ENCODE assay signal across 10 mouse cellular contexts in the genomic region with DNA sequence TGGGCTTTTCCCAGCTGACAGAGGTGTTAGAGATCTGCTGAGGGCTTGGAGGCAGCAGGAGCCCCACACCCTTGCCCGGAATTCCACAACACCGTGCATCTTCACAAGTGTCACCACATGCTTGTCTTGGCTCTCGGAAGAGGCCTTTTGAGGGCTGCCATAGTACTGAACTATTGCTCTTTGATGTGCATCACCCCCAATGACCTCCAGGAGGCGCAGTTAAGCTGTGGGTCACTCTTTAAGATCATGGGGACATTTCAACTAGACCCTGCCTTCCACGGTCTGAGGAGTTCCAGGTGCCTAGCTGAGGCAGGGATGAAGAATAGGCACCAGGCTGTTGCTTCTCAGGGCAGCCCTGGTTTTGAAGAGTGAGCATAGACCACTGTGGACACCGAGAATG. TPM values are rescaled to one million over a fixed set of nuclear protein-coding genes. Genes with fewer than 3 reads are reported as not detected.
A peak's percentile ranks its signal among the peaks of the same experiment; 100 is the strongest.
DNase-seq lines count a peak whose midpoint lies in the region; ATAC-seq and TF ChIP-seq lines count a peak whose summit lies in the region.
"Had no signal": no experiment of that assay in that cellular context is flagged by ENCODE, and none has a peak within 500 bp of the region (broad histone marks: within the 10 kb centered on the region; RNA-seq: fewer than 3 reads in every experiment).

No protein-coding gene starts in this region.

- intact Hi-C loops in gastrocnemius, postnatal 14 days (cut with DNase I; ENCODE audit: low total_unique reads) = no loop called here

- WGBS in hindbrain, embryonic 11.5 days = 67% methylated on average over 6 of the region's 6 CpGs
- WGBS in hindbrain, embryonic 14.5 days = 73% methylated on average over 6 of the region's 6 CpGs
- 45% methylated on average over 6 of the region's 6 CpGs for WGBS in liver, embryonic 14.5 days (ENCODE audit: insufficient replicate concordance)
- WGBS in midbrain, embryonic 13.5 days = 64% methylated on average over 6 of the region's 6 CpGs

- TF ChIP-seq EP300 in liver, embryonic 14.5 days (IDR thresholded peaks at IDR 0.05; ENCODE audit: low read depth) = no peak

- peak; percentile 42 for DNase-seq in hindbrain, embryonic 11.5 days (ENCODE audit: low spot score)
- no peak for DNase-seq in hindbrain, embryonic 14.5 days (ENCODE audit: low spot score)
- DNase-seq in A20 (ENCODE audit: low read depth, low spot score) (peak; percentile 49), G1E (ENCODE audit: low spot score) (no peak)
- no peak for DNase-seq in liver, embryonic 14.5 days (ENCODE audit: low read depth in 3 of 3, low spot score in 3 of 3)
- no peak for DNase-seq in ovary, adult 18-20 months (ENCODE audit: low spot score)
- no peak for DNase-seq in gastrocnemius, postnatal 14 days

- H3K27me3 ChIP-seq in hindbrain, embryonic 11.5 days (ENCODE audit: control insufficient read depth, insufficient read depth, low read length) = no peaks in the 10 kb centered on the region
- no peaks in the 10 kb centered on the region for H3K27me3 ChIP-seq in hindbrain, embryonic 14.5 days (ENCODE audit: control insufficient read depth, insufficient read depth, low read length)
- 0 out of 2 replicates have a peak, but pooled peaks cover 5% of the 10 kb centered on the region for H3K27me3 ChIP-seq in G1E (ENCODE audit: insufficient read depth, low read length)
- H3K27me3 ChIP-seq in liver, embryonic 14.5 days (ENCODE audit: control insufficient read depth, insufficient read depth, low read length) = no peaks in the 10 kb centered on the region
- no peaks in the 10 kb centered on the region for H3K27me3 ChIP-seq in midbrain, embryonic 13.5 days

- H3K4me1 ChIP-seq in hindbrain, embryonic 11.5 days (replicated peaks; ENCODE audit: control insufficient read depth, insufficient read depth, low read length) = no peaks in the 10 kb centered on the region
- H3K4me1 ChIP-seq in hindbrain, embryonic 14.5 days (replicated peaks; ENCODE audit: control insufficient read depth, insufficient read depth, low read length) = no peaks in the 10 kb centered on the region
- no peaks in the 10 kb centered on the region for H3K4me1 ChIP-seq in G1E (ENCODE audit: insufficient read depth, low read depth, low read length)
- no peaks in the 10 kb centered on the region for H3K4me1 ChIP-seq in liver, embryonic 14.5 days (replicated peaks; ENCODE audit: control insufficient read depth in 2 of 2, insufficient read depth in 2 of 2, low read length in 1 of 2)
- H3K4me1 ChIP-seq in midbrain, embryonic 13.5 days (replicated peaks) = no peaks in the 10 kb centered on the region

- TF ChIP-seq CTCF in G1E (IDR thresholded peaks at IDR 0.05; ENCODE audit: low read depth, low read length) = peak; percentile 74; the same call in 1 of the 2 replicates
- TF ChIP-seq CTCF in liver, embryonic 14.5 days (IDR thresholded peaks at IDR 0.05; ENCODE audit: low read depth) = peak; percentile 80

- ATAC-seq in hindbrain, embryonic 11.5 days (ENCODE audit: low FRiP score) = no peak
- no peak for ATAC-seq in hindbrain, embryonic 14.5 days (ENCODE audit: low FRiP score)
- no peak for ATAC-seq in G1E (ENCODE audit: extremely low read depth, insufficient number of reproducible peaks, low FRiP score, poor library complexity, severe bottlenecking)
- no peak for ATAC-seq in liver, embryonic 14.5 days (ENCODE audit: insufficient read depth)
- no peak for ATAC-seq in midbrain, embryonic 13.5 days

- no peak overlapping the region for H3K4me2 ChIP-seq in hindbrain, embryonic 11.5 days (replicated peaks; ENCODE audit: low read depth, low read length)
- H3K4me2 ChIP-seq in hindbrain, embryonic 14.5 days (replicated peaks) = no peak overlapping the region
- no peak overlapping the region for H3K4me2 ChIP-seq in liver, embryonic 14.5 days (ENCODE audit: low read depth)
- no peak overlapping the region for H3K4me2 ChIP-seq in midbrain, embryonic 13.5 days (replicated peaks)

- no peak overlapping the region for H3K4me3 ChIP-seq in hindbrain, embryonic 11.5 days (ENCODE audit: low read depth, low read length)
- no peak overlapping the region for H3K4me3 ChIP-seq in hindbrain, embryonic 14.5 days (replicated peaks; ENCODE audit: low read length)
- no peak overlapping the region for H3K4me3 ChIP-seq in G1E (ENCODE audit: low read depth, low read length)
- no peak overlapping the region for H3K4me3 ChIP-seq in liver, embryonic 14.5 days (ENCODE audit: insufficient read depth in 1 of 2, low read depth in 2 of 2, low read length in 2 of 2)
- no peak overlapping the region for H3K4me3 ChIP-seq in midbrain, embryonic 13.5 days (replicated peaks)

- H3K9me3 ChIP-seq in hindbrain, embryonic 11.5 days (ENCODE audit: control insufficient read depth, low read length) = no peaks in the 10 kb centered on the region
- H3K9me3 ChIP-seq in hindbrain, embryonic 14.5 days (ENCODE audit: control insufficient read depth, low read length) = no peaks in the 10 kb centered on the region
- H3K9me3 ChIP-seq in G1E (replicated peaks) = no peaks in the 10 kb centered on the region
- H3K9me3 ChIP-seq in liver, embryonic 14.5 days (ENCODE audit: control insufficient read depth, low read length) = no peaks in the 10 kb centered on the region
- no peaks in the 10 kb centered on the region for H3K9me3 ChIP-seq in midbrain, embryonic 13.5 days

- no peaks in the 10 kb centered on the region for H3K36me3 ChIP-seq in hindbrain, embryonic 11.5 days (ENCODE audit: control insufficient read depth, insufficient read depth, low read length)
- peaks cover 63% of the 10 kb centered on the region for H3K36me3 ChIP-seq in hindbrain, embryonic 14.5 days (replicated peaks; ENCODE audit: control insufficient read depth, insufficient read depth)
- peaks cover 54% of the 10 kb centered on the region for H3K36me3 ChIP-seq in G1E (replicated peaks)
- H3K36me3 ChIP-seq in liver, embryonic 14.5 days (replicated peaks; ENCODE audit: control insufficient read depth, insufficient read depth, low read depth) = no peaks in the 10 kb centered on the region
- H3K36me3 ChIP-seq in midbrain, embryonic 13.5 days = peaks cover 61% of the 10 kb centered on the region

- no peak overlapping the region for H3K9ac ChIP-seq in hindbrain, embryonic 11.5 days (ENCODE audit: low read depth, low read length)
- H3K9ac ChIP-seq in hindbrain, embryonic 14.5 days = no peak overlapping the region
- no peak overlapping the region for H3K9ac ChIP-seq in liver, embryonic 14.5 days (replicated peaks)
- H3K9ac ChIP-seq in midbrain, embryonic 13.5 days (replicated peaks) = no peak overlapping the region

- no peak overlapping the region for H3K27ac ChIP-seq in hindbrain, embryonic 11.5 days (ENCODE audit: low read depth, low read length)
- H3K27ac ChIP-seq in hindbrain, embryonic 14.5 days = no peak overlapping the region
- H3K27ac ChIP-seq in liver, embryonic 14.5 days = no peak overlapping the region
- no peak overlapping the region for H3K27ac ChIP-seq in midbrain, embryonic 13.5 days
- H3K27ac ChIP-seq: macrophage had no signal

RNA-seq across cellular contexts. Expression of a gene that starts 1.2 kb away (rescaled TPM):
- 0.43 TPM in 1 of 2 replicates, not detected in the other for polyA plus RNA-seq in hindbrain, embryonic 11.5 days (2014; fragmentation: Nextera tagmentation; extraction: Ambion mirVana)
- 0.32 and 0.98 TPM in 2 replicates for polyA plus RNA-seq in hindbrain, embryonic 14.5 days (2014; fragmentation: Nextera tagmentation; extraction: Ambion mirVana)
- 0.24 and 0.38 TPM in 2 replicates for total RNA-seq in G1E (2014; fragmentation: Nextera tagmentation)
- 0.64 and 0.93 TPM in 2 replicates for total RNA-seq in G1E (2017)
- 0.03 and 0.07 TPM in 2 replicates for polyA plus RNA-seq in G1E (2012)
- 0.40 and 0.48 TPM in 2 replicates for polyA plus RNA-seq in liver, embryonic 14.5 days (2012; rRNA removed)
- 0.57 and 0.76 TPM in 2 replicates for polyA plus RNA-seq in liver, embryonic 14.5 days (2014; fragmentation: Nextera tagmentation; extraction: Ambion mirVana)
- under 1 TPM; 0.16 to 0.43 TPM for total RNA-seq in gastrocnemius, postnatal 14 days (2021)
- polyA plus RNA-seq in midbrain, embryonic 13.5 days (2015; fragmentation: Nextera tagmentation; extraction: Ambion mirVana) = 0.34 and 0.44 TPM in 2 replicates

RNA-seq across cellular contexts. Expression of a gene that starts 15.2 kb away (rescaled TPM):
- 32.3 and 40.9 TPM in 2 replicates for polyA plus RNA-seq in hindbrain, embryonic 11.5 days (2014; fragmentation: Nextera tagmentation; extraction: Ambion mirVana)
- 48.2 and 50.6 TPM in 2 replicates for polyA plus RNA-seq in hindbrain, embryonic 14.5 days (2014; fragmentation: Nextera tagmentation; extraction: Ambion mirVana)
- 3.3 and 13.2 TPM in 2 replicates for total RNA-seq in G1E (2014; fragmentation: Nextera tagmentation)
- 22.3 and 25.6 TPM in 2 replicates for total RNA-seq in G1E (2017)
- 25.0 and 27.9 TPM in 2 replicates for polyA plus RNA-seq in G1E (2012)
- 7.4 and 8.8 TPM in 2 replicates for polyA plus RNA-seq in liver, embryonic 14.5 days (2012; rRNA removed)
- 8.1 and 9.1 TPM in 2 replicates for polyA plus RNA-seq in liver, embryonic 14.5 days (2014; fragmentation: Nextera tagmentation; extraction: Ambion mirVana)
- total RNA-seq in gastrocnemius, postnatal 14 days (2021) = 1 to 10 TPM; 4.1 to 4.7 TPM
- 62.6 and 63.2 TPM in 2 replicates for polyA plus RNA-seq in midbrain, embryonic 13.5 days (2015; fragmentation: Nextera tagmentation; extraction: Ambion mirVana)

RNA-seq across cellular contexts. Expression of a gene that starts 38.8 kb away (rescaled TPM):
- polyA plus RNA-seq in hindbrain, embryonic 11.5 days (2014; fragmentation: Nextera tagmentation; extraction: Ambion mirVana) = 14.3 and 15.6 TPM in 2 replicates
- polyA plus RNA-seq in hindbrain, embryonic 14.5 days (2014; fragmentation: Nextera tagmentation; extraction: Ambion mirVana) = 29.1 and 29.2 TPM in 2 replicates
- total RNA-seq in G1E (2014; fragmentation: Nextera tagmentation) (37.2 and 46.2 TPM in 2 replicates), G1E (2017) (18.8 and 22.6 TPM in 2 replicates)
- polyA plus RNA-seq in G1E (2012) = 196 and 267 TPM in 2 replicates
- 10.7 and 15.3 TPM in 2 replicates for polyA plus RNA-seq in liver, embryonic 14.5 days (2012; rRNA removed)
- 8.7 and 10.7 TPM in 2 replicates for polyA plus RNA-seq in liver, embryonic 14.5 days (2014; fragmentation: Nextera tagmentation; extraction: Ambion mirVana)
- total RNA-seq in gastrocnemius, postnatal 14 days (2021) = 10 to 100 TPM; 57.0 to 60.7 TPM
- polyA plus RNA-seq in midbrain, embryonic 13.5 days (2015; fragmentation: Nextera tagmentation; extraction: Ambion mirVana) = 20.1 and 24.8 TPM in 2 replicates

RNA-seq across cellular contexts. Expression of a gene that starts 42.6 kb away (rescaled TPM):
- 7.8 and 8.5 TPM in 2 replicates for polyA plus RNA-seq in hindbrain, embryonic 11.5 days (2014; fragmentation: Nextera tagmentation; extraction: Ambion mirVana)
- 12.2 and 12.4 TPM in 2 replicates for polyA plus RNA-seq in hindbrain, embryonic 14.5 days (2014; fragmentation: Nextera tagmentation; extraction: Ambion mirVana)
- 4.9 and 7.3 TPM in 2 replicates for total RNA-seq in G1E (2014; fragmentation: Nextera tagmentation)
- 8.0 and 12.1 TPM in 2 replicates for total RNA-seq in G1E (2017)
- polyA plus RNA-seq in G1E (2012) = 13.2 and 16.2 TPM in 2 replicates
- 5.2 and 6.4 TPM in 2 replicates for polyA plus RNA-seq in liver, embryonic 14.5 days (2012; rRNA removed)
- polyA plus RNA-seq in liver, embryonic 14.5 days (2014; fragmentation: Nextera tagmentation; extraction: Ambion mirVana) = 4.4 and 5.4 TPM in 2 replicates
- 10 to 100 TPM; 25.7 to 26.0 TPM for total RNA-seq in gastrocnemius, postnatal 14 days (2021)
- 15.7 and 16.3 TPM in 2 replicates for polyA plus RNA-seq in midbrain, embryonic 13.5 days (2015; fragmentation: Nextera tagmentation; extraction: Ambion mirVana)

RNA-seq across cellular contexts. Expression of a gene that starts 46.7 kb away (rescaled TPM):
- 0.35 and 0.80 TPM in 2 replicates for polyA plus RNA-seq in hindbrain, embryonic 11.5 days (2014; fragmentation: Nextera tagmentation; extraction: Ambion mirVana)
- 1.2 and 1.5 TPM in 2 replicates for polyA plus RNA-seq in hindbrain, embryonic 14.5 days (2014; fragmentation: Nextera tagmentation; extraction: Ambion mirVana)
- 0.29 and 0.75 TPM in 2 replicates for total RNA-seq in G1E (2014; fragmentation: Nextera tagmentation)
- 0.23 and 0.38 TPM in 2 replicates for total RNA-seq in G1E (2017)
- polyA plus RNA-seq in G1E (2012) = 0.07 and 0.08 TPM in 2 replicates
- polyA plus RNA-seq in liver, embryonic 14.5 days (2012; rRNA removed) = 0.02 and 0.05 TPM in 2 replicates
- not detected in 2 replicates for polyA plus RNA-seq in liver, embryonic 14.5 days (2014; fragmentation: Nextera tagmentation; extraction: Ambion mirVana)
- under 1 TPM; 0.14 to 0.22 TPM for total RNA-seq in gastrocnemius, postnatal 14 days (2021)
- polyA plus RNA-seq in midbrain, embryonic 13.5 days (2015; fragmentation: Nextera tagmentation; extraction: Ambion mirVana) = 0.72 and 1.0 TPM in 2 replicates
- total RNA-seq: heart, postnatal 36 days had no signal

Comparison
In these comparisons a context has a peak if more than half of its experiments do, and no peak if none do; other contexts are left out.
1. DNase-seq: peak in hindbrain, embryonic 11.5 days (single experiment) and A20 (single experiment); none in hindbrain, embryonic 14.5 days (single experiment), G1E (single experiment), liver, embryonic 14.5 days (0 of 3), ovary, adult 18-20 months (single experiment) and gastrocnemius, postnatal 14 days (single experiment).